Mouse (Mus musculus): ENCODE results near the gene Fam209.

DNA sequence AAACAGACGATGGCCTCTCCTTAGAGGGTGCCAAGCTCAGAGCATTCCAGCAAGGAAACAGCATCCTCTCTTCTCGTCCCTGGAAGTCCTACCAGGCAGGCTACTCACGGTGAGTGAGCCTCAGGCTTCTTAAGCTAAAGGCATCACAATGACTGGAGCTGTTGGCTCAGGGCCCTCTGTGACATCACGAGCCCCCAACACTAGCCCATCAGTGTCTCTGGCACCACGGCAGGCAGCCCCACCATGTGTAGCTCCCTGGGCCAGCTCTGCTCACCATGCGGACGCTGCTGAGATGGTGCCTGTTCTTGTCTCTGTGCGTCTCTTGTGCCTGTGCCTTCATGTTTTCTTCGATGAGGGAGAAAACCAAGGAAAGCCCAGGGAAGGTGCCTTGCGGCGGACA lies at the start of gene Fam209:
- TF ChIP-seq CTCF (IDR thresholded peaks at IDR 0.05; ENCODE audit: borderline replicate concordance, insufficient read depth, low read length) (no peak), POLR2A (IDR thresholded peaks at IDR 0.05; ENCODE audit: low read depth, low read length) (no peak)

All from embryonic fibroblast, embryonic 13.5 days (primary cell).